Mouse (Mus musculus) megakaryocyte-erythroid progenitor cell, adult 5 weeks (primary cell): ENCODE results near the gene Prph. TPM values are rescaled to one million over a fixed set of nuclear protein-coding genes. Genes with fewer than 3 reads are reported as not detected.

Source experiments
- polyA plus RNA-seq: library from polyadenylated mRNA; stranded (reverse); fragments of >175 nt; gene quantifications from 2 replicates; pipeline ENCODE4 v1.2.3, GENCODE M21; 2012

Gene Prph
- 0.21 and 0.74 TPM in 2 replicates for polyA plus RNA-seq

GRCm38 (mm10) chr15:99055040-99055439 lies at the start of gene Prph:
Gene Prph, plus strand, starts transcription at chr15:99055174.

GRCm38 (mm10) chr15:99029619-99030584 lies 25.1 kb upstream of the Prph start, which contains the start of gene Tuba1c:
Gene Tuba1c, plus strand, starts transcription at chr15:99029891.

DNA sequence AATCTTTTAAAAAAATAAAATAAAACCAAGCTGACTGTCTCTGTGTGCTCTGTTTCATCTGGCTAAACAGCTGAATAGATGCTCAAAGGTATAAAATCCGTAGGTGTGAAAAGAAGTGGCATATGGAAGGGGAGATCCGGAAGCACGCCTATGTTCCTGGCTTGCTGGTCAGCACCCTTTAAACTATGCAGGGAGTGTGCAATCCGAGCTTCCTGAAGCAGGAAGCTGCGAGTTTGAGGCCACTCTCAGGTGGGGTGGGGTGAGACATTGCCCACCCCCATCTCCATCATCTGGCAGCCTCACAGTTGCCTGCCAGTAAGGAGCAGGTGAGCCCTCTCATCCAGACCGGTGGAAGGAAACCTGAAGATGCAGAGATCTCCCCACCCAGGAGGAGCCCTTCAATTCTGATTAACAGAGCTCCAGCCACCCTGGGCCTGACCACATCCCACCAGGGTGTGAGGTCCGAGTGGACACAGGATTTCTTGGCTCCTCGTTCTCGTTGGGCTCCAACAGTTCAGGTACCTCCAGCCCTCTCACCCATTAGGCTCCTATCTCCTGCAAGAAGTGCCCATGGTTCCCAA lies 19.1 kb downstream of the Prph start, which contains the start of gene Troap:
Gene Troap, plus strand, starts transcription at position 557 of the 581 bp plus-strand sequence.

GRCm38 (mm10) chr15:99087253-99088075 lies 32.5 kb downstream of the Prph start, which contains the start of gene C1ql4:
Gene C1ql4, minus strand, starts transcription at chr15:99087817.

DNA sequence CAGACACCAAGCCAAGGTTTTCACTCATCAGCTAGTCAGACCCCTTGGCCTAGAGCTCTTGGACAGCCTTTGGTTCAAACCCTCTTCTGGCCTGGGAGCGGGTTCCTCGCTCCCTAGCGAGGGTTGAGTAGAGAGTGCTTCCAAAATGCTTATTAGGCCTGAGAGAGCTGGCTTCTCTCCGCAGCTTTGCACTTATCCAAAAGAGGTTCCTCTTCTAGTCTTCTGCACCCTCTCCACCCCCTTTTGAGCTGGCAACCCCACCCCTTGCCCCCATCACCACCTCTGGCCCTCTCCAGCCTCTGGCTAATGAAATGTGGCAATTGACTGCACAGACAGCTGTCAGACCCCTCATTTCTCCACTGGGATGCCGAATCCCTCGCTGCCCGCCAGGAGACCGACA lies 37.9 kb downstream of the Prph start, which contains the start of gene Dnajc22:
Gene Dnajc22, plus strand, starts transcription at position 301 of the 400 bp plus-strand sequence.

Other genes starting within 250 kb of the Prph start
- gene Ddn, start 245.7 kb upstream of the Prph start, polyA plus RNA-seq = 0.26 and 0.35 TPM in 2 replicates
- 127 and 129 TPM in 2 replicates for gene Prkag1, start 223.7 kb upstream of the Prph start, polyA plus RNA-seq
- 39.2 and 64.9 TPM in 2 replicates for gene Kmt2d, start 184.0 kb upstream of the Prph start, polyA plus RNA-seq
- gene Rhebl1, start 160.6 kb upstream of the Prph start, polyA plus RNA-seq = 2.7 and 2.8 TPM in 2 replicates
- not detected in 2 replicates for gene Dhh, start 156.6 kb upstream of the Prph start, polyA plus RNA-seq
- gene Lmbr1l, start 136.9 kb upstream of the Prph start, polyA plus RNA-seq = 25.8 and 31.6 TPM in 2 replicates
- gene Tuba1b, start 120.6 kb upstream of the Prph start, polyA plus RNA-seq = 311 and 355 TPM in 2 replicates
- gene Gm49450, start 101.6 kb upstream of the Prph start, polyA plus RNA-seq = 9.9 TPM in 1 of 2 replicates, not detected in the other
- gene Tuba1a, start 101.5 kb upstream of the Prph start, polyA plus RNA-seq = 20.5 and 31.9 TPM in 2 replicates
- 29.3 and 45.8 TPM in 2 replicates for gene Tuba1c, start 25.3 kb upstream of the Prph start, polyA plus RNA-seq
- gene Troap, start 19.4 kb downstream of the Prph start, polyA plus RNA-seq = 33.9 and 51.5 TPM in 2 replicates
- gene C1ql4, start 32.6 kb downstream of the Prph start, polyA plus RNA-seq = not detected in 2 replicates
- not detected in 2 replicates for gene Dnajc22, start 38.0 kb downstream of the Prph start, polyA plus RNA-seq
- gene Spats2, start 70.7 kb downstream of the Prph start, polyA plus RNA-seq = 0.12 and 0.16 TPM in 2 replicates
- gene Kcnh3, start 169.7 kb downstream of the Prph start, polyA plus RNA-seq = not detected in 2 replicates
- gene Mcrs1, start 196.8 kb downstream of the Prph start, polyA plus RNA-seq = 101 and 104 TPM in 2 replicates
- 36.6 and 37.4 TPM in 2 replicates for gene Prpf40b, start 239.9 kb downstream of the Prph start, polyA plus RNA-seq
- gene Fam186b, start 240.7 kb downstream of the Prph start, polyA plus RNA-seq = not detected in 2 replicates